Mouse (Mus musculus) liver (tissue): ENCODE data around the gene Clec3a.

ENCODE experiments used
- DNase-seq: peaks from one replicate; pipeline ENCODE4 v3.0.0-alpha.2; 2020; ENCODE audit warnings: mixed read lengths

The Clec3a gene

DNA sequence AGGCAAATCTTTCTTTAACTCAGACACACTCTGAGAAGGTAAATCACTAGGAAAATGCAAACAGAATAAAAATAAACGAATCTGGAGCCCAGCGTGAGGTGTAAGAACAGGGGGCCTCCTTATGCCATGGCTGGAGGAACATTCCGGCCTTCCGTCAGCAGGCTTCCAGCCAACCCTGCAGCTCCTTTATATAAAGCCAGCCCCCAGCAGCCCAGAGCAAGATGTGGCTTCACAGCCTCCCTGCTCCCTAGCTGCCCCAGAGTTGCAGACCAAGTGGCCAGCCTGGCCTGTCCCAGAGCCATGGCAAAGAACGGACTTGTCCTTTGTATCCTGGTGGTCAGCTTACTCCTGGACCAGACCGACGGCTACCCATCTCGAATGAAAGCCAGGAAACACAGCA lies at the start of gene Clec3a:
Gene Clec3a, plus strand, starts transcription at position 301 of the 400 bp plus-strand sequence.
- DNase-seq: no peak

DNA sequence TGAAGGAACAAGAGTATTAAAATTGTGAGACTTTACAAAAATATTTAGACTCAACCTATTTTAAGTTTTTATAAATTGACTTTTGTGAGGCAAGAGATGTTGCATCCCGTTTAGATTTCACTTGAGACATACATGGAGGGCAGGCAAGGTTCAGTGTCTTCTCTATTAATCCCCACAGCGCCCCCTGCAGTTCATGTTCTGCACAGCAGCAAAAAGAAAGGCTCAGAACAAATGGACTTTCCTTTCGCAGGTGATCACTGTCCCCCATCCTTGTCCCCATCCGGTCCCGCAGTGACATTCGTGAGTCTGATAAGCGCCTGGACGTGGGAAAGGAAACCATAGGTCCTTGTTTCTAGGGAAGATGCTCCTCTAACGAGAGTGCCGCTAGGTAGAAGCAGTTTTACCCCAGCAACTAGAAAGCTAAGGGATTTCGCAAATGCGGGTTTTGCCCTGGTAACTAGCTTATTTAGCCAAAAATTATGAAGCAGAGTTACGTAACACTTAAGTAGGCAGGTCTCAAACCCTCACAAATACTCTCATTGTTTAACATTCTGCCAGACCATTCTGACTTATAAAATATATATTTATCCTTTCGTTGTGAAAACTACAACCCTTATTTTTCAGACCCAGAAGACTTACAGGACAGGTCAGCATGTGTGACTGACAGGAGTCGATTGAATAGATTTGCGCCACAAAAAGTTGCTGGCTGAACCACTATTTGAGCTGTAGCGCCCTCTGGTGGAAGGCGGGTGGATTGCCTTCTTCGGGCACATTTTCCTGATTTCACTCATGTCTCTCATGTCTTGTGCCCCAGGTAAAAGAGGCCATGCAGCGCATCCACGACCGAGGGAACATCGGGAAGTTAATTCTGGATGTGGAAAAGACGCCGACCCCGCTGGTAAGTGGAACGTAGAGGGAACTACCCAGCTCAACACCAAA lies 48.6 kb upstream of the Clec3a start:
- DNase-seq: peak; percentile 57

DNA sequence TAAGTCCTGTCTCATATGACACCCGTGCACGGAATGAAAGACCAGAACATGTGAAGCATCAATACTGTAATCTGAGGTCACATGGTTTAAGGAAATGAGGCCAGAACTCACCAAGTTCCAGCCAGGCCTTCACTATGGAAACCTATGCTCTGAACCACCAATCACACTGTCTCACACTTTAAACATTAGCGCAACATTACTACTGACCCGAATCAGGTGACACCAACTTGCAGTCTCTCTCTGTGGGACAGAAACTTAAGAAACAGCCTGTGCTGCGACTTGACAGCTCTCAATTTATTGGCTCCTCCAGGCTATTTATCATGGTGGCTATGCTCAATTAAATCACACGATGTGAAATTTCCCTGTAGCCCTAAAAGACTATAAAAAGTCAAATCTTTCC lies 43.5 kb upstream of the Clec3a start:
- no peak for DNase-seq

DNA sequence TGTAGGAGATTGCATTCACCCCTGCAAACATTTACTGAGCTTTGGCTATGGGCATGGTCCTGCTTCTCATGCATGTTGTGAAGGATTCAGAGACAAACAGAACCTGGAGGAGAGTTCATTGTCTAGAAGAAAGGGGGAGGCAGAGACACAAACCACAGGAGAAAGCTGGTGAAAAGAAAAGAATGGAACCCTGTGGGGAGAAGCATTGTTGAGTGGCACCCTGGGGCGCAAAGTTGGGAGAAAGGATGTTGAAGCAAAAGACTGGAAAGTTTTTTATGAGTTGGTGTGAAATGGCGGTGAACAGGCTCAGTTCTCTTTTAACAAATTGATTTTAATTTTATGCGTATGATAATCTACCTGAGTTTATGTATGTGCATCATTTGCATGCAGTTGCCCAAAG lies 33.7 kb upstream of the Clec3a start:
- DNase-seq: no peak

DNA sequence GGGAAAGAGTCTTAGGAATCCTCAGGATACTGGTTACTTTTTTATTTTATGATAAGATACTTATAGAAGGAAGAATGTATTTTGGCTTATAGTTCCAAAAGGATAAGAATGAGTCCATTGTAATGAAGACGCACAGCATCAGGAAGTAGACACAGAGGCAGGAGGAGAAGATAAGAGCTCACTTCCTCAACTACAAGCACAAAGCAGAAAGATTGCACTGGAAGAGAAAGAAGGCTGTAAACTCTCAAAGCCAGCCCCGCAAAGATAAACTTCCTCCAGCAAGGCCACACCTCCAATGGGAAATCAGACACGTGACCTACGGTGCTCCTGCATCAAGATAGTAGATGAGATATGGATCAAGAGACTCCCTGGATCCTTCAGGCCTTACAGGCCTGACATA lies 30.4 kb upstream of the Clec3a start:
- DNase-seq: no peak

DNA sequence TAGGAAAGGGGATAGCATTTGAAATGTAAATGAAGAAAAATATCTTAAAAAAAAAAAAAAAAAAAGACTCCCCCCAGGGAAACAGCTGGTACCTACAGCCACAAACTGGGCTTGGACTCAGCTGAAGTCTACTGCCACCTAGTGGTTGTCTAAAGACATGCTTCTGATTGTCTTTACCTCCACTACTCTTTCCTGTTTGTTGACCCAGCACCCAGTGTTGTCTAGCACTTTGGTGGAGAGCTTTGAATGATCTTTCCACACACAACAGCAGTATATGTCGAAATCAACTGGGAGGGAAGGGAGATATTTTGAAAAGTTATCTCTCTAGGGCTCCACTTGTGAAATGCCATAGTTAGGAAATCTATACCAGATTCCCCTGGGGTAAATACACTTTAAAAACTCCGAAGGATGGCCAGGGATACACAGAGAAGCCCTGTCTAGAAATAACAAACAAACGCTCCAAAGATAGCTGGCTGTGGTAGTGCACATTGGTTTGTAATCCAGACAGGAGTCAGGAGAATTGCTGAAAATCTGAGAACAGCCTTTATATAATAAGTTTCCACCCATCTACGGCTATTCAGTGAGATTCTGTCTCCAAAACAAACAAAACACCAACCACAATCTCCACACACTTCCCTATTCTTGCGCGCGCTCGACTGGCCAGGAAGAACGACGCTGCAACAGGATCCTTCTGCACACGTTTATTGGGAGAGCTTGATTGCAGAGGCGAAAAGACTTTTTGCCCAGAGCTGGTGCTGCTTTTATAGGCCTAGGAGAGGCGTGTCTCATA lies 27.2 kb upstream of the Clec3a start:
- DNase-seq: no peak

DNA sequence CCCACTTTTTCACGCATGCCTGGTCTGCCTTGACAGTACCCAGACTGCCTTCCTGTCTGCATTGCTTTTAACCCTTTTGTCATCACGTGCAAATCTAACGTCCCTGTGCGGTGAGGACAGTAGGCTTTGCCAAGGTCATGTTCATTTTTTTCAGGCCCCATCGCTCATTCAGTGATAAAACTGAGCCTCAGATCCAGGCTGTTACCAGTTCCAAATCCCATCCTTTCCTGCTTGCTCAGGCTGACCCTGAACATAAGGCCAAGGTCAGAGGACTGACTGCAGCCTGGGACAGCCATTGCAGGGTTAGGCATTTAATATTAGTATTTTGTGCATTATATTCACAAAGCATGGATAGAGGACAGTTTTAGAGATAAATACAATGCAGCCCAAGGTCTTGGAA lies 19.6 kb upstream of the Clec3a start:
- DNase-seq: no peak

DNA sequence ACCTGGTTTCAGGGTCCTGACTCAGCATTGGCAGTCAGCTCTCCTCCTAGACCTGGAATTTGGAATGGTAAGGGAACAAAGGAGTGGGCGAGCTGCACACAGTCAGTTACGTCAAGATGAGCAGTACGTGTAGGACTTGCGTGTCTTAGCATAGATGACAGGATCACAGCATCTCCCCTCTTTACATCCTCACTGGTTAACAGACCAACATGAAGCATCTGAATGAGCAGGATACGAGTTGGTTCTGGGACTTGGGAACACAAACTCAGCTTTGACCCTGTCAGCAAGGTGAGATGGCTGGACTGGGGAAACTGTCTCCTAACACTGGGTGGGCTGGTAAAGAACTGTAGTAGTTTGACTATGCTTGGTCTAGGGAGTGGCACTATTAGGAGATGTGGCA lies 18.6 kb upstream of the Clec3a start:
- no peak for DNase-seq

DNA sequence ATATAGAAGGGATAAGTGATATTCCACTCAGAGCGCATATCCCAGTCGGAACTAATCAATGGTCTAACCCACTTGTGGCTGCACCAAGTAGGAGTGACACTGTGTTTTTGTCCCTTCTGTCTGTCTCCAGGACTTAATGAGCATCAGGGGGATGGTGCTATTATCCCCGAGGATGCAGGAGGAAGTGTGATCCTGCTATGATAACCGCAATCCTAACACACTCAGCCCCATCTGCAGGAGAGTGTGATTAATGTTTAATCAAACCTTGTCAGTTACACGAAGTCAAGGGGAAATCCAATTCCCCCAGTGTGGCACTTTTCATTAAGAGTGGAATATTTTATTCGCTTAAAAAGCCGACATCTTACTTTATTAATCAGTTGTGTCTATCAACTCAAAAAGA lies 16.2 kb upstream of the Clec3a start:
- no peak for DNase-seq

DNA sequence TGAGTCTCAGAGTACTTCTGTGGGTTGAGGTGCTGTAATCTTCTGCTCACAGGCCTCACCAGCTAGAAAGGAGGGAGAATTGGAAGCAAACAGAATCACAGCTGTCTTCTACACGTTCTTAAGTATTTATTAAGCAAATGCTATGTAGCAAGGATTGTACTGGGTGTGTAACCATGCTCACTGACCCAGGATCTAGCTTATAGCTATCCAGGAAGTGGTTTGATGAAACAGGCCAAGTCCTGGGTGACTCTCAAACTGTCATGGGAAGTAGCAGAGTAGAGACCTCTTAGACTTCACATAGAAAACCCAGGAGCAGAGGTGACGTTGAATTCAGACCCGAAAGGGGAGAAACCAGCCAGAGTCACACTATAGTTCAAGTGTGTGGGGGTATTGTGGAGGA lies 6.5 kb upstream of the Clec3a start:
- no peak for DNase-seq

DNA sequence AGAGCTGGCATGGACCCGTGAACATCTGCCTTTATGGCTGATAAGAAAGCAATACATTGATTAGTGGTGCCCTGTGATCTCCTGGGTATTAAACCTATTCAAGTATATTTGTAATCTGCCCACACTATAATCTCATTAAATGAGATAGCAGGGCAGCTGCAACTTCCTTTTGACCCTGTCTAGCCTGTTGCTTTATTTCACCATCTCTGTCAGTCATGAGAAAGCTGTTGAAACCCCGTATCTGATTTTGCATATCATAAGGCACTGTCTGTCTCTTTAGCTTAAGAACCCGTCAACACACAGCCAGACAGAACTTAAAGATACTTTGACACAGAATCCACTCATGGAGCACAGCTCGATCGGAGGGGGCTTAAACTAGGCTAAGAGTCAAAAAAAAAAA lies 600 bp downstream of the Clec3a start:
- DNase-seq: no peak

DNA sequence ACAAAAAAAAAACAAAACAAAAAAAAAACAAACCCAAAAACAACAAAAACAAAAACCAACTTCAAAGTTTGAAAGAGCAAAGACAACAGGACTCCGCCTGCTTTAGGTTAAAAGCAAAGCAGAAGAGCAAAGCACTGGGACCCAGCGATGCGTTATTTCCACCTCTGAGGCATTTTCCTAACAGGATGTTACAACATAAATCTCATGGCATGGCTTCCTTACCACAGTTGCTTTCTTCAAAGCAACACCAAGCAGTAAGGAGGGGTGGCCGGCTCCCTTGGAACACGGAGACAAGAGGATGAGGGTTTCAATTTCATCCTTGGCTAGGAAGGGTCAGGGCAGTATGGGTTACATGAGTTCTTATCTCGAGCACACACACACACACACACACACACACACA lies 1.0 kb downstream of the Clec3a start:
- DNase-seq: no peak

DNA sequence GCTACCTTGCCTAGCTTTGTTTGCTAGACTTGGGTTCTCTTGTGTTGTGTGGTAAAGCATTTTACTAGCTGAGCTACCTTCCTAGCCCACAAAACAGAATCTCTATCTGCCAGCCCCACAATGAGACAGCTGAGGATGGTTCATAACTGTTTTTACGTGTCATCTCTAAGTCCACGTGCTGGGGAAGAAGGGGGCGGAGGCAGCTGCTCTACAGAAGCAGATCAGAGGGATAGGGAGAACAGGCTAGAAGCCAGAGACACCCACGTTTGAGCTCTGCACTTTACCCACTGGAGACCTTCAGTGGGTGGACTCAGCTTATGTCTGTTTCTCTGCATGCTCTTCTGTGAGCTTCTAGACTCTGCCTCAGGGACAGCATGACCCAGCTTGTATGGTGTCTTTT lies 3.7 kb downstream of the Clec3a start:
- DNase-seq: no peak

DNA sequence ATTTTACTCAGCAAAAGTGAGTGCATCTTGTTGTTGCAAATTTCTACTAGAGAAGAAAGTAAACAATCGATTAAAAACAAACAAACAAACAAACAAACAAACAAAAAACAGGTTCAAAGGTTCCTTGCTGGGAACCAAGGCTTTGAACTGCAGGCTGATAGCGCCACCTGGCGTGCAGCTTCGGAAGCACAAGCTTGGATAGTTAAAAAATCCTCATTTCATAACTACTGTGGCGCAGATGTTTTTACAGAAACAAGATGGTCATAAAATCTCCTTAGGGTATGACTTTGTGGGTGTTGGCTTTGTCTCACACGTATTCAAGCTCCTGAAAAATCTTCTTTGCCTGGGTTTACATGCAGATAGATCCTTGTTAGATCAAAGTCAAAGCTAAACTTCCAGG lies 20.4 kb downstream of the Clec3a start:
- peak; percentile 71 for DNase-seq

DNA sequence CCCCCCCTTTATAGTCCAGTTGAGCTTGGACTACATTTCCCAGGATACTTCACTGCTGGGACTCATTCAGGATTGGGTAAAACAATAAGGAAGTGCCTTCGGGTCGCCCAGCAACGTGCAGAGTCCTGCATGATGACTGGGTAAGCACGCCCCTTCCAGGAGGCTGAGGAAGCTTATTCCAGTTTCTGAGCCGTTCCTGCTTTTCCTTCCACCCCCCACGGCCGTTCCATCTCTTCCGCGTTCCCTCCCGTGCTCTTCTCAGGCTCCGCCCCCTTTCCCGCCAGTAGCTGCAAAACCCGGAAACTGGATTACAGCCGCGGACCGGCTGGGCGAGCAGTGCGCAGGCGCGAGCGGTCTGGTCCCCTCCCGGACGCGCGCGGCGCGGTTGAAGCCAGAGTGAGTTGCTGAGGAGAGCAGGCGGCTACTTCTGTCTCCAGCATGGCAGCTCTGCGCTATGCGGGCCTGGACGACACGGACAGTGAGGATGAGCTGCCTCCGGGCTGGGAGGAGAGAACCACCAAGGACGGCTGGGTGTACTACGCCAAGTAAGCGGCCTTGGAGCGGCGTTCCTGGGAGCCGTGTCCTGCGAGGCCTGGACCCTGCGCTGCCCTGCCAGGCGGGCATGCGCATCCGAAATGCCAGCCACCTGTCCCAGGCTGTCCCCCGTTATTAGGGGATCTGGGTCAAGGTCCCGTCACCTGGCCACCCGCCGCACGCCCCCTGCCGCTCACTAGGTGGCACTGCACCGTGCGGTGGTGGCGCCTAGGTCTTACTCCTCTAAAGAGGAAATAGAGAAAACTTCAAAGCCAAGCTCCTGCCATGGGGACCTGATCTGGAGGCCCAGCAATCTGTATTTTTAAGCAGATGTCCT lies 21.7 kb downstream of the Clec3a start, which contains the start of gene Wwox:
Gene Wwox, plus strand, starts transcription at position 322 of the 871 bp plus-strand sequence.
- peak; percentile 96 for DNase-seq

DNA sequence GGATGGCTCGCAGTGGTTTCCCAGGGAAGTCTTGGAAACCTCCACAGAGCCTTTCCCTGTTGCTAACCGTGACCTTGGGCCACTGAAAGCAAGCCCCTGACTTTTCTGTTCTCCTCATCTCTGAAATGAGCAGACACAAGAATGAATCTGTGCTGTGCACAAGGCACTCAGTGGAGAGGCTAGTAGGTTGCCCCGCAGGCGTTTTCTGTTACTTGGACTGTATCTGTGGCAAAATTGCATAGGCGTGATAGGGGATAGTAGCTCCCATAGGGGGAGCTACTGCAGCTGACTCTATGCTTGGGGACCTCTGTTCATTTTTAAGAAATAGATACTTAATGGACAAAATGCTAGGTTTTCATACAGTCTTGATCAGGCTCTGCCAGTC lies 22.3 kb downstream of the Clec3a start:
- DNase-seq: no peak

DNA sequence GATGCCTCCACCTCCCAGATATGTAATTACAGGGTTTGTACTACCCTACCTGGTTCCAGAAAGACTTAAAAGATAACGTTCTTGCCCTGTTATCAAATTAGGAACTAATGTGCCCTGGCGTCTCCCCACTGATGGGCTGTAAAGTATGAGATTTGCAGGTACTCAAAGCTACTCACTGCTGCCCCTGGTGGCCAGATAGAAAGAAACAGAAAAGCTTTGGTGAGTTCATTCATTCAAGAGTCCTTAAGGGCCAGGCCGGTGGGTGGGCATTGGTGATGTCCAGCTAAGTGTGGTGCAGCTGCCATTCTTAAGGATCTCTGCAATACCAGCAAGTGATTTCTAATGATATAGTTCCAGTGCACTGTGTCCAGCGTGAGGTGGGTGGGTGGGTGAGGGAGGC lies 23.7 kb downstream of the Clec3a start:
- peak; percentile 63 for DNase-seq

DNA sequence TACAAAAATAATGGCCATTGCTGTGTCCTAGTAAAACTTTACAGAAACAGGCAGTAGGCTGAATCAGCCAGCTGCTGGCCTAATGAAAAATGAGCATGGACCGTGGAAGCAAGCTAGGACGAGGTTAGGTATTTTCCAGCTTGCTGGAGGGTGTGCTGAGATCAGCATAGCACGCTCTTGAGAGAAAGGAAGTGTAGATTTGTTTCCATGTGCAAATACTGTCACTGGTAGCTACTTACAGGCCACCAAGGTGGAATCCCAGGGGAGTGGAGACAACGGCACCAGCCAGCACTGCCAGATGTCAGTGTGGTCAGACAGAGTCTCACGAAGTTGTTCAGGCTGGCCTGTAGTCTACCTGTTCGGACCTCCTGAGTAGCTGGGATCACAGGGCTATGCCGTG lies 29.0 kb downstream of the Clec3a start:
- no peak for DNase-seq

DNA sequence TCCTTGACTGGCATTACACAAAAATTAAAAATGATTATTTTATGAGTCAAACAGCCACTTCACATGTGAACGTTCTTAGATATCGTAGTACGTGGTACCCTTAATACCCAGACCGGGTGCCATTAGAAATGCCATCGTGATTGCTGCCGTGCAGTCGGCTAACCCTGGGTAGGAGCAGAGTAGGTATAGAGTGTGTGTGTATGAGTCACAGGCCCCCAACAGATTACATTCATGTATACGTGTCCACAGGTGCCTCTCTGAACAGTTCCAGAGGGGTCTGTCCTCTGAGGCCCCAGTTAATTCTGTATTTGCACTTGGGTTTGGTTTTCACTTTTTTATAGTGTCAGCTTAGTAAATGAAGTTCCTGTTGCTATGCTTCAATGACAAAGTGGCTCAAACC lies 34.4 kb downstream of the Clec3a start:
- no peak for DNase-seq

DNA sequence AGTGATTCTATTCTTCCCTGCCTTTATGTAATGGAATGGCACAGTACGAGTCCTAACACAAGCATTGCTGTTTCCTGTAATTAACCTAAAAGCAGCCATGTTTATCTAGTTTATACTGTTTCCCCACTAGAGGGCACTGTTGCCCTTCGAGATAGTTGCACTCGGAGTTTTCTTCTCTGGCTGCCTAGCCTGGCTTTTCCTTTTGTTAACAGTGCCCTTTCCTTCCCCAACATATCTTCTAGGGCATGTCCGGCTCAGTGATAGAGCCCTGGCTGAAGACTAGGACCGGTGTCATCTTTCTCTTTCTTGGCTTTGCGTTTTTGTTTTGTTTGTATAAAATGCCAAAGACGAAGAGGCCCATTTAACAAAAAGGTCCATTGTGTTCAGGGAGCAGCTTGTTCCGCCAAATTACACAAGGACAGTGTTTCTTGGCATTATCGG lies 34.9 kb downstream of the Clec3a start:
- DNase-seq: peak; percentile 50

DNA sequence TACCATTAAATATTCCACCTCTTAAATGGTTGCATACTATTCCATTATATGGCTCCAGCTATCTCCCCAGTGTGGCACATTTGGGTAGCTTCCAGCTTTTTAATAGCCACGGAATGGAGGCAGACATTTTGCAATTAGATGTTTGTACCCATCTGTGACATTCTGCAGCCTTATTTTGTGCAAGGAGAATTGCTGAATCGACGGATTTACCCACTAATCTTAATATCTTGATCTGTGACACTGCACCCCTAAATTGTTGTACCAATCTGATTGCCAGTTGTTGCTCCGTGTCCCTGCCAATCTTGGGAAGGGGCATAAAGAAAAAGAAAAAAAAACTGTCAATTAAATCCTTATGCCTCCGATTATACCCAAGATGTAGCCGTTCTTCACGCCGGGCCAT lies 37.4 kb downstream of the Clec3a start:
- DNase-seq: no peak

DNA sequence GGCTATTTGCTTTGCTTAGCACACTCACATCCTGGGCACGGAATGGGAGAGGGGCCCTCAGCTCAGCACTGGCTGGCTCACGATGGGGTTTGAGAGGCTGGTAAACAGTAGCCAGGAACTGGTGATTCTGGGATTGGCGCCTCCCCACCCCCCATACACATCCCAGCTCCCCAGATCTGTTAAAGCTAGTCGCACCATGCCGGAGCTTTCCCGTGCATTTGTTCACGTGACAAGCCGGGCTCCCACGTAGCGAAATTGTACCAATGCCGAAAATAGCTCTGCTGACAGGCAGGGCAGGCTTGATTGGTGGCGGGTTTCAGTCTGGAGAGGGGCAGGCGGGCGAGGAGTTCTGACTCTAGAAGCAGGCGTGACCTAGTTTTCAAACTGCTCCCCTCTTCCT lies 38.1 kb downstream of the Clec3a start:
- DNase-seq: no peak
